Mouse (Mus musculus) CH12.LX (cell line): Measurements from ENCODE around the gene Grap. TPM values are rescaled to one million over a fixed set of nuclear protein-coding genes. Genes with fewer than 3 reads are reported as not detected.

ENCODE experiments used
- DNase-seq: peaks from one replicate; pipeline ENCODE4 v3.0.0-alpha.2; 2013; ENCODE audit errors: extremely low read depth
- H3K27ac ChIP-seq: 2 replicates; pipeline ENCODE4 v1.5.1; 2012; ENCODE audit warnings: low read depth, mild to moderate bottlenecking, control low read depth, moderate library complexity; ENCODE audit not compliant: insufficient read depth
- H3K27me3 ChIP-seq: replicated peaks from 2 replicates; pipeline ENCODE3; 2012; ENCODE audit warnings: inconsistent platforms
- H3K36me3 ChIP-seq, 2 experiments: replicated peaks in 1 of 2; 2 replicates each; pipeline versions ENCODE3 to v1.6.1; 2012; ENCODE audit warnings: inconsistent platforms in 1 of 2, low read length in 1 of 2, mild to moderate bottlenecking in 1 of 2, mixed read lengths in 1 of 2, moderate library complexity in 1 of 2; ENCODE audit not compliant: control insufficient read depth in 1 of 2, insufficient read depth in 1 of 2
- H3K4me1 ChIP-seq, 2 experiments: 2 replicates each; pipeline ENCODE4 v1.6.1; 2012; ENCODE audit warnings: inconsistent platforms in 1 of 2, moderate library complexity in 1 of 2; ENCODE audit not compliant: insufficient read depth in 2 of 2, control insufficient read depth in 1 of 2
- H3K4me2 ChIP-seq: 2 replicates; pipeline ENCODE4 v1.6.1; 2012; ENCODE audit warnings: low read depth, mild to moderate bottlenecking, control low read depth; ENCODE audit not compliant: poor library complexity, insufficient read depth, severe bottlenecking
- H3K4me3 ChIP-seq, 3 experiments: fragments of 150-350 bp in 1 of 3; sonication (generic) in 1 of 3; replicated peaks in 1 of 3; 2 replicates each; pipeline versions ENCODE3 to v1.5.1; 2011 to 2012; ENCODE audit warnings: low read depth in 2 of 3, low read length in 2 of 3, mild to moderate bottlenecking in 2 of 3, moderate library complexity in 2 of 3, control low read depth in 1 of 3, improper control_type of control experiment in 1 of 3, inconsistent platforms in 1 of 3, mixed read lengths in 1 of 3; ENCODE audit not compliant: poor library complexity in 1 of 3
- H3K79me2 ChIP-seq: replicated peaks from 2 replicates; pipeline ENCODE4 v1.6.1; 2012; ENCODE audit warnings: mild to moderate bottlenecking, moderate library complexity; ENCODE audit not compliant: control insufficient read depth, poor library complexity, insufficient read depth, severe bottlenecking; ENCODE audit errors: extremely low read depth
- H3K9ac ChIP-seq: 2 replicates; pipeline ENCODE4 v1.6.1; 2012; ENCODE audit warnings: low read depth, mild to moderate bottlenecking, control low read depth, moderate library complexity; ENCODE audit not compliant: insufficient read depth
- H3K9me3 ChIP-seq: replicated peaks from 2 replicates; pipeline ENCODE3; 2012; ENCODE audit warnings: low read length, inconsistent platforms, mixed read lengths
- BHLHE40 ChIP-seq: IDR thresholded peaks from 2 replicates; pipeline ENCODE4 v1.6.1; 2011; ENCODE audit warnings: mild to moderate bottlenecking, low read depth, low read length, improper control_type of control experiment
- ELF1 ChIP-seq: IDR thresholded peaks from 2 replicates; pipeline ENCODE4 v1.6.1; 2014; ENCODE audit warnings: low read depth, mild to moderate bottlenecking, inconsistent platforms, low read length, improper control_type of control experiment
- EP300 ChIP-seq: IDR thresholded peaks from 2 replicates; pipeline ENCODE4 v1.6.1; 2011; ENCODE audit warnings: low read length, improper control_type of control experiment
- ETS1 ChIP-seq: conservative IDR thresholded peaks from 2 replicates; pipeline ENCODE4 v1.6.1; 2012; ENCODE audit warnings: low read depth, mild to moderate bottlenecking, inconsistent platforms, low read length, improper control_type of control experiment, moderate library complexity
- GABPA ChIP-seq: IDR thresholded peaks from 2 replicates; pipeline ENCODE4 v1.6.1; 2012; ENCODE audit warnings: low read depth, low read length, improper control_type of control experiment, inconsistent platforms; ENCODE audit not compliant: insufficient replicate concordance
- IRF4 ChIP-seq: IDR thresholded peaks from 2 replicates; pipeline ENCODE4 v1.6.1; 2014; ENCODE audit warnings: low read depth, mild to moderate bottlenecking, inconsistent platforms, low read length, improper control_type of control experiment
- KAT2A ChIP-seq: IDR thresholded peaks from 2 replicates; pipeline ENCODE4 v1.6.1; 2012; ENCODE audit warnings: low read length, improper control_type of control experiment, inconsistent platforms; ENCODE audit not compliant: insufficient replicate concordance
- MEF2A ChIP-seq: IDR thresholded peaks from 2 replicates; pipeline ENCODE4 v1.6.1; 2014; ENCODE audit warnings: low read depth, mild to moderate bottlenecking, inconsistent platforms, low read length, improper control_type of control experiment, borderline replicate concordance
- MXI1 ChIP-seq: IDR thresholded peaks from 2 replicates; pipeline ENCODE4 v1.6.1; 2011; ENCODE audit warnings: mild to moderate bottlenecking, low read depth, low read length, improper control_type of control experiment
- MYC ChIP-seq: IDR thresholded peaks from 2 replicates; pipeline ENCODE4 v1.6.1; 2011; ENCODE audit warnings: low read depth, mild to moderate bottlenecking, improper control_type of control experiment, low read length
- NELFE ChIP-seq: IDR thresholded peaks from 2 replicates; pipeline ENCODE4 v1.6.1; 2011; ENCODE audit warnings: low read depth, low read length, improper control_type of control experiment
- PAX5 ChIP-seq: IDR thresholded peaks from 2 replicates; pipeline ENCODE4 v1.6.1; 2012; ENCODE audit warnings: low read length, inconsistent platforms, mixed read lengths
- POLR2A ChIP-seq: IDR thresholded peaks from 2 replicates; pipeline ENCODE4 v1.6.1; 2011; ENCODE audit warnings: low read depth, mild to moderate bottlenecking, improper control_type of control experiment, low read length
- RCOR1 ChIP-seq: conservative IDR thresholded peaks from 2 replicates; pipeline ENCODE4 v1.6.1; 2012; ENCODE audit warnings: low read depth, mild to moderate bottlenecking, inconsistent platforms, low read length, improper control_type of control experiment
- SIN3A ChIP-seq: IDR thresholded peaks from 2 replicates; pipeline ENCODE4 v1.6.1; 2012; ENCODE audit warnings: low read length, improper control_type of control experiment, inconsistent platforms
- SMC3 ChIP-seq: IDR thresholded peaks from 2 replicates; pipeline ENCODE4 v1.6.1; 2011; ENCODE audit warnings: low read depth, low read length, improper control_type of control experiment
- USF2 ChIP-seq: conservative IDR thresholded peaks from 2 replicates; pipeline ENCODE4 v1.6.1; 2011; ENCODE audit warnings: low read depth, low read length, improper control_type of control experiment
- ZMIZ1 ChIP-seq: IDR thresholded peaks from 2 replicates; pipeline ENCODE4 v1.6.1; 2012; ENCODE audit warnings: low read depth, mild to moderate bottlenecking, inconsistent platforms, low read length, improper control_type of control experiment
- ZNF384 ChIP-seq: IDR thresholded peaks from 2 replicates; pipeline ENCODE4 v1.6.1; 2012; ENCODE audit warnings: low read depth, low read length, improper control_type of control experiment, inconsistent platforms
- dilution Hi-C: fragments of 300-500 bp; cut with MboI; formaldehyde crosslinking; loops from 2 replicates; pipeline ENCODE4 v1.14.3; 2020; ENCODE audit warnings: low sequenced_read_pairs; ENCODE audit not compliant: extremely low pct_unique_long_range_greater_than_20kb, extremely low pct_ligation_motif_present
- in situ Hi-C: fragments of 300-500 bp; cut with MboI; formaldehyde crosslinking; loops from 3 replicates; pipeline ENCODE4 v1.14.3; 2019; ENCODE audit warnings: low sequenced_read_pairs, low pct_ligation_motif_present, low pct_unique_long_range_greater_than_20kb, mixed read lengths
- polyA plus RNA-seq: library from polyadenylated mRNA; unstranded; fragments of >175 nt; gene quantifications from 2 replicates; pipeline ENCODE4 v1.2.1, GENCODE M21; 2012; ENCODE audit warnings: low read depth; ENCODE audit not compliant: insufficient read length
- total RNA-seq, 2 experiments: library from RNA; depleted of rRNA; stranded (reverse); fragments of 300-350 nt in 1 of 2; fragments of >200 nt in 1 of 2; gene quantifications; 2 replicates each; pipeline ENCODE4 v1.2.3; 2012 to 2014

Gene Grap
- total and polyA plus RNA-seq, 3 experiments: 274 to 412 (median 280) TPM

DNA sequence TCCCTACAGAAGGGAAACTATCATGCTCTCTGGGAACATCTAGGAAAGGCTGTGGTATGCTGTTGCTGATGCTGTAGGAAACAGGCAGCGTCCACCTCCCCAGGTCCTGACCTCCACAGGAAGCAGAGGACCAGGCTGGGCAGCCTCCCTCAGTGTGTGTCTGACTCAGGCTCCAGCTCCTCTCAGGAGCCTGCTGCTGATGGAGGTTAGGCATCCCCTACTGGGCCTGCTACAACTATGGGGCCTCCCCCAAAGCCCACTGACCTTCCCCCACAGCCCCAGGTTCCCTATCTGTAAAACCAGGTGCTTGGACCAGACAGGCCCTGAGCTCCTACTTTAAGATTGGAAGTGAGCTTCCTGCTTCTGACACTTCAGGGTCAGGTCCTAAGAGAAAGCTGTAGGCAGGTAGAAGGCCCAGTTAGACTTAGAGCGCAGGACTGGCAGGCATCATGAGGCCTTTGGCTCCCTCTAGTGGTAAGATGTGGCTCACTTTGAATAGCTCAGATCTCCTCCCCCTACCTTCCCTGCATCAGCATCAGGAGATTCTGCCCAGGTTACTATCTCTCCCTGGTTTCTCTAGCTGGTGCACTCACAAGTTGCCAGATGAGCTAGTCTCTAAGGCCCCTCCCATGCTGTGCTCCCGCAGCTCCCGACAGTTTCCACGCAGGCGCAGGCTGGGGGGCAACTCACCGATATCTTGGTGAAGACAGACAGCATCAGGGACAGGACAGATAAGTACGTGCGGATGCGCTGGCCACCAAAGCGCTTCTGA, 61.5 kb downstream of the Grap start (continued):
- TF ChIP-seq IRF4 (peak; percentile 19; the same call in 1 of the 2 replicates), BHLHE40 (peak; percentile 35; the same call in 1 of the 2 replicates), POLR2A (peak; percentile 35; the same call in 1 of the 2 replicates), ETS1 (peak; percentile 35), NELFE (peak; percentile 72; the same call in 1 of the 2 replicates), ZNF384 (no peak), MEF2A (peak; percentile 71; the same call in 1 of the 2 replicates), SMC3 (peak; percentile 99)

DNA sequence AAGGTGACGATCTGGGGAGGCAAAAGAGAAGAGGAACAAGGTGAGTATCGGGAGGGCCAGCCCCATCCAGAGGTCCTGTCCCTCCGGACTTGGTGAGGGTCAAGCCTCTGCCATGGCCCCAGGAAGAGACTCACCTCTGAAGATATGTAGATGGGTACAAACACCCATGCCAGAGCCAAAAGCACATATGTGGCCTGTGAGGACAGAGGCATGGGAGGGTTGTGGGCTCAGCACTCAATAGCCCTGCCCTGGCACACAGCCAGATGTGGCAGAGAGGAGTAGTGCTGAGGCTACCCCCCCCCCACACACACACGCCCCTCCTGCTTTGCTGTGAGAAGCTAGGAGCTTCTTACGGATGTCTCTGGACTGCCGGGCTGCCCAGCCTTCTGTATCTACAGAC, 62.1 kb downstream of the Grap start:
- no peaks in the 10 kb centered on the region for H3K27me3 ChIP-seq
- dilution Hi-C loops: no loop called here
- H3K4me2 ChIP-seq: no peak overlapping the region
- no peak for DNase-seq
- H3K36me3 ChIP-seq: no peaks in the 10 kb centered on the region
- H3K9ac ChIP-seq: no peak overlapping the region
- no peak for TF ChIP-seq USF2
- TF ChIP-seq IRF4: no peak
- TF ChIP-seq ZMIZ1: no peak
- no peak for TF ChIP-seq MXI1
- TF ChIP-seq PAX5: no peak
- TF ChIP-seq MYC: no peak
- TF ChIP-seq KAT2A: no peak
- TF ChIP-seq RCOR1: no peak
- no peak for TF ChIP-seq BHLHE40
- no peak for TF ChIP-seq ELF1
- no peak for TF ChIP-seq GABPA
- no peak for TF ChIP-seq SIN3A
- TF ChIP-seq EP300: no peak
- no peak overlapping the region for H3K4me3 ChIP-seq
- no peaks in the 10 kb centered on the region for H3K79me2 ChIP-seq
- peaks cover 25 to 50% of the 10 kb centered on the region in 2 experiments for H3K4me1 ChIP-seq
- in situ Hi-C loops: loop anchor here (5.0 kb wide), 3 partner anchors 93 to 303 kb away; partner anchors contain the start of gene B9d1
- no peak overlapping the region for H3K27ac ChIP-seq
- H3K9me3 ChIP-seq: no peaks in the 10 kb centered on the region
